Mouse (Mus musculus) thymus, postnatal 10 days (tissue): ENCODE results near the gene Naa30.

ENCODE experiments used
- DNase-seq, 2 experiments: peaks; one replicate each; pipeline ENCODE4 v3.0.0; 2021; ENCODE audit warnings: low spot score in 2 of 2

Gene Naa30

GRCm38 (mm10) chr14:49226471-49226870 lies 54.4 kb downstream of the Naa30 start:
- no peak for DNase-seq

GRCm38 (mm10) chr14:49226986-49227385 lies 55.0 kb downstream of the Naa30 start:
- no peak for DNase-seq

GRCm38 (mm10) chr14:49231845-49232244 lies 59.8 kb downstream of the Naa30 start:
- DNase-seq, result no peak

- DNase-seq, result peak in 1 of 2 experiments; percentile 73
Measured at GRCm38 (mm10) chr14:49234788-49235515, 62.9 kb downstream of the Naa30 start.

GRCm38 (mm10) chr14:49238206-49238605 lies 66.2 kb downstream of the Naa30 start:
- DNase-seq, result peak in 1 of 2 experiments; percentile 25
